Mouse (Mus musculus): ENCODE results near the gene Atp4b.

DNA sequence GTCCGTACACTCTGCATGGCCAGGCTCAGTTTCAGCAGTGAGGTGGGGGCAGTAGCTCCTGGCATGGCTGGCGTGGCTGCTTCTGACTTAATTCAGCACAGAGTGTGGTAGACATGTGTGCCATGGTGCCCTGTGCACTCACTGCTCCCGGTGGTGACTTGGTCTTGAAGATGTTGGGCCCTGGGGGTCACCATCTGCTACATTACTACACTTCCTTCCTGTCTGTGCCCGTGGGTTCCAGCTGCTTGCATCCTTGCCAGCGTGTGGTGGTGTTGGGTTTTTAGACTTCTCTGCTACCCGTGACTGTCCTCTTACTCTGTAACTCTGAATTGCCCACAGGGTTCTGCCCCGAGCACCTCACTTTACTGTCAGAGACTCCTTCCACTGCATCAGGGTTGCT lies 36.4 kb downstream of the Atp4b start:
- no peak for TF ChIP-seq CTCF (IDR thresholded peaks at IDR 0.05; ENCODE audit: low read depth)
- no peak for TF ChIP-seq EP300 (IDR thresholded peaks at IDR 0.05; ENCODE audit: low read depth)

All from liver, postnatal 0 days (tissue).